Mouse (Mus musculus): ENCODE measurements at regions not wholly inside any gene's neighbourhood (a gene's known extent, or its start where the extent isn't known, plus 50 kb on each side); places are given as distances from the start of the nearest gene placed in this dataset.

DNA sequence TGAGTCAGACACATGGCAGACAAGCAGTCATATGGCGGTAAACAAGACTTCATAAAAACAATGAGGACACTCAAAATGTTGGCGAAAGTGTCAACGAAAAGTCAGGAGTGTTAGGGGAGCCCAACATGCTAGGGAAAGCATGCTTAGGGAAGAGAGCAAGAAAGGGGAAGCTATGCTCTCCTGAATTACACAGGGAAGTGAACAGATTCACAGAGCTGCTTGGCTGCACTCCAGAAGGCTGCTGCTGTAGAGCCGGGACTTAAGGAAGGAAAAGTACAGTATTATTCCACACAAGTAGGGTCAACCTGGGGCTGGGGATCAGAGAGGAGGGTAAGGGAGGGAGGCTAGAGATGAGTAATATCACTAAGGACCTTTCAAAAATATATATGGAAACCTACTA is 124.7 kb upstream of the Aco1 start:
- TF ChIP-seq POLR2A (IDR thresholded peaks at IDR 0.05; ENCODE audit: control insufficient read depth, extremely low read depth, insufficient read depth, low read length, poor library complexity) (no peak), CTCF (IDR thresholded peaks at IDR 0.05; ENCODE audit: borderline replicate concordance, control insufficient read depth, extremely low read depth, insufficient read depth, low read length, poor library complexity) (no peak)
